Mouse (Mus musculus) midbrain, embryonic 13.5 days (tissue): Measurements from ENCODE around the gene Hebp1. TPM values are rescaled to one million over a fixed set of nuclear protein-coding genes. Genes with fewer than 3 reads are reported as not detected.
A peak's percentile ranks its signal among the peaks of the same experiment; 100 is the strongest.

Experiments used
- ATAC-seq: fragments of 200-750 bp; cut with Nextera tagmentation; 2 replicates; pipeline ENCODE4 v1.8.0; 2017; ENCODE audit warnings: mild to moderate bottlenecking, moderate TSS enrichment, moderate library complexity
- H3K27ac ChIP-seq: fragments of 300-500 bp; sonication (generic); 2 replicates; pipeline ENCODE4 v1.5.1; 2015; ENCODE audit warnings: inconsistent platforms, mild to moderate bottlenecking, moderate library complexity
- H3K27me3 ChIP-seq: fragments of 300-500 bp; sonication (generic); 2 replicates; pipeline ENCODE4 v1.6.1; 2015; ENCODE audit warnings: mild to moderate bottlenecking, inconsistent platforms
- H3K36me3 ChIP-seq: fragments of 300-500 bp; sonication (generic); 2 replicates; pipeline ENCODE4 v1.6.1; 2015; ENCODE audit warnings: mild to moderate bottlenecking, inconsistent platforms
- H3K4me1 ChIP-seq: fragments of 300-500 bp; sonication (generic); replicated peaks from 2 replicates; pipeline ENCODE4 v1.6.1; 2015; ENCODE audit warnings: inconsistent platforms
- H3K4me2 ChIP-seq: fragments of 300-500 bp; sonication (generic); replicated peaks from 2 replicates; pipeline ENCODE4 v1.6.1; 2015; ENCODE audit warnings: moderate library complexity, mild to moderate bottlenecking, inconsistent platforms
- H3K4me3 ChIP-seq: fragments of 300-500 bp; sonication (generic); replicated peaks from 2 replicates; pipeline ENCODE4 v1.5.1; 2015; ENCODE audit warnings: mild to moderate bottlenecking, inconsistent platforms
- H3K9ac ChIP-seq: fragments of 300-500 bp; sonication (generic); replicated peaks from 2 replicates; pipeline ENCODE4 v1.6.1; 2015; ENCODE audit warnings: mild to moderate bottlenecking, inconsistent platforms
- H3K9me3 ChIP-seq: fragments of 300-500 bp; sonication (generic); 2 replicates; pipeline ENCODE4 v1.6.1; 2016; ENCODE audit warnings: mild to moderate bottlenecking, inconsistent platforms
- WGBS: fragments of 180-500 bp; shearing (Covaris S2); methylation state at CpG from one replicate; pipeline ENCODE4 v1.1.7; 2015; 5-methylcytosine and 5-hydroxymethylcytosine counted together
- polyA plus RNA-seq: library from polyadenylated mRNA; unstranded; fragments of >200 nt; fragmentation: Nextera tagmentation; extraction: Ambion mirVana; gene quantifications from 2 replicates; pipeline ENCODE4 v1.2.1, GENCODE M21; 2015

The Hebp1 gene
- polyA plus RNA-seq, 1 experiment from 2014 or later = 3.4 TPM

GRCm38 (mm10) chr6:135100787-135101472 lies 96.9 kb downstream of the Hebp1 start:
- no peak overlapping the region for H3K4me3 ChIP-seq
- H3K4me2 ChIP-seq = no peak overlapping the region
- no peak overlapping the region for H3K9ac ChIP-seq
- ATAC-seq = no peak
- H3K9me3 ChIP-seq = no peaks in the 10 kb centered on the region
- H3K36me3 ChIP-seq = no peaks in the 10 kb centered on the region
- 82% methylated on average over 15 of the region's 15 CpGs for WGBS
- peaks cover 42% of the 10 kb centered on the region for H3K27me3 ChIP-seq
- no peak overlapping the region for H3K27ac ChIP-seq
- no peaks in the 10 kb centered on the region for H3K4me1 ChIP-seq

- Histone ChIP-seq H3K9me3 (no peaks in the 10 kb centered on the region), H3K27ac (no peak overlapping the region)
- whole genome bisulfite sequencing = 83% methylated on average over 12 of the region's 12 CpGs
Measured at GRCm38 (mm10) chr6:135092798-135093470, 104.9 kb downstream of the Hebp1 start.

GRCm38 (mm10) chr6:135090661-135091060 lies 107.2 kb downstream of the Hebp1 start:
- Histone ChIP-seq H3K9ac (no peak overlapping the region), H3K36me3 (no peaks in the 10 kb centered on the region), H3K4me3 (no peak overlapping the region), H3K4me2 (no peak overlapping the region), H3K9me3 (no peaks in the 10 kb centered on the region), H3K27me3 (peaks cover 22% of the 10 kb centered on the region), H3K4me1 (peaks cover 5% of the 10 kb centered on the region), H3K27ac (no peak overlapping the region)
- WGBS = 78% methylated on average over 4 of the region's 4 CpGs
- ATAC-seq = no peak

More at GRCm38 (mm10) chr6:135092798-135093470, 104.9 kb downstream of the Hebp1 start:
- no peak for ATAC-seq
- Histone ChIP-seq H3K4me2 (no peak overlapping the region), H3K36me3 (no peaks in the 10 kb centered on the region), H3K9ac (no peak overlapping the region), H3K4me3 (no peak overlapping the region), H3K4me1 (peaks cover 4% of the 10 kb centered on the region), H3K27me3 (peaks cover 22% of the 10 kb centered on the region)

- no peak for ATAC-seq
- H3K9ac ChIP-seq = no peak overlapping the region
- peaks cover 22% of the 10 kb centered on the region for H3K27me3 ChIP-seq
- no peaks in the 10 kb centered on the region for H3K9me3 ChIP-seq
- H3K4me3 ChIP-seq = no peak overlapping the region
- H3K36me3 ChIP-seq = no peaks in the 10 kb centered on the region
- H3K27ac ChIP-seq = no peak overlapping the region
- WGBS = 11% methylated on average over 8 of the region's 8 CpGs
- H3K4me1 ChIP-seq = peaks cover 5% of the 10 kb centered on the region
- no peak overlapping the region for H3K4me2 ChIP-seq
Measured at GRCm38 (mm10) chr6:135089786-135090185, 108.0 kb downstream of the Hebp1 start.

GRCm38 (mm10) chr6:135087721-135088451 lies 109.9 kb downstream of the Hebp1 start:
- no peak overlapping the region for H3K27ac ChIP-seq
- H3K9ac ChIP-seq = no peak overlapping the region
- peak; percentile 90 for ATAC-seq
- no peaks in the 10 kb centered on the region for H3K9me3 ChIP-seq
- peak overlapping the region; percentile 21 for H3K4me2 ChIP-seq
- peaks cover 22% of the 10 kb centered on the region for H3K27me3 ChIP-seq
- H3K4me3 ChIP-seq = no peak overlapping the region
- H3K4me1 ChIP-seq = peaks cover 5% of the 10 kb centered on the region
- H3K36me3 ChIP-seq = no peaks in the 10 kb centered on the region
- WGBS = 32% methylated on average over 19 of the region's 19 CpGs

Other genes starting within 250 kb of the Hebp1 start
- 3.0 and 3.7 TPM in 2 replicates for gene Apold1, start 216.3 kb downstream of the Hebp1 start, polyA plus RNA-seq
- gene Ddx47, start 186.4 kb downstream of the Hebp1 start, polyA plus RNA-seq = 87.6 TPM in 2 replicates
- gene Gprc5a, start 132.4 kb downstream of the Hebp1 start, polyA plus RNA-seq = 0.53 and 0.98 TPM in 2 replicates
- gene Gprc5d, start 79.7 kb downstream of the Hebp1 start, polyA plus RNA-seq = 0.12 TPM in 1 of 2 replicates, not detected in the other
- 67.0 and 74.1 TPM in 2 replicates for gene Fam234b, start within 50 bp of the Hebp1 start, polyA plus RNA-seq
- 0.20 and 0.23 TPM in 2 replicates for gene Gsg1, start 56.3 kb upstream of the Hebp1 start, polyA plus RNA-seq
- not detected in 2 replicates for gene Pbp2, start 112.4 kb upstream of the Hebp1 start, polyA plus RNA-seq
- gene Emp1, start 164.5 kb upstream of the Hebp1 start, polyA plus RNA-seq = 6.7 and 9.2 TPM in 2 replicates